Mouse (Mus musculus): ENCODE data around the gene Hist2h2aa1. TPM values are rescaled to one million over a fixed set of nuclear protein-coding genes. Genes with fewer than 3 reads are reported as not detected.
"Not testable (repeated sequence)": the region's sequence is repeated elsewhere in the genome, so short reads cannot be mapped to it uniquely, and the experiment has no call there.

The Hist2h2aa1 gene
- polyA plus RNA-seq, 1 experiment from 2014 or later: 17.4 TPM

GRCm38 (mm10) chr3:96284457-96284856 is 39.2 kb downstream of the Hist2h2aa1 start:
- no peak for ATAC-seq (ENCODE audit: low read depth)
- 27% methylated on average over 4 of the region's 4 CpGs for WGBS
- H3K27me3 ChIP-seq (ENCODE audit: control insufficient read depth, insufficient read depth, low read length): no peaks in the 10 kb centered on the region

GRCm38 (mm10) chr3:96287334-96287733 is 42.0 kb downstream of the Hist2h2aa1 start:
- H3K4me1 ChIP-seq (ENCODE audit: control insufficient read depth, insufficient read depth, low read length); H3K4me2 ChIP-seq (ENCODE audit: low read depth, low read length); H3K4me3 ChIP-seq (ENCODE audit: low read depth, low read length); H3K9me3 ChIP-seq (ENCODE audit: control insufficient read depth, low read length); H3K36me3 ChIP-seq (ENCODE audit: control insufficient read depth, insufficient read depth, low read length); ATAC-seq (ENCODE audit: low read depth); H3K9ac ChIP-seq (replicated peaks; ENCODE audit: low read depth, low read length); H3K27ac ChIP-seq (ENCODE audit: low read depth, low read length); H3K27me3 ChIP-seq (ENCODE audit: control insufficient read depth, insufficient read depth, low read length): not testable (repeated sequence)
- WGBS: 93% methylated on average over 11 of the region's 11 CpGs

More at GRCm38 (mm10) chr3:96284457-96284856, 39.2 kb downstream of the Hist2h2aa1 start:
- H3K4me1 ChIP-seq (ENCODE audit: control insufficient read depth, insufficient read depth, low read length): no peaks in the 10 kb centered on the region
- no peak overlapping the region for H3K27ac ChIP-seq (ENCODE audit: low read depth, low read length)
- no peak overlapping the region for H3K9ac ChIP-seq (replicated peaks; ENCODE audit: low read depth, low read length)
- H3K9me3 ChIP-seq (ENCODE audit: control insufficient read depth, low read length): no peaks in the 10 kb centered on the region
- H3K4me3 ChIP-seq (ENCODE audit: low read depth, low read length): no peak overlapping the region
- H3K4me2 ChIP-seq (ENCODE audit: low read depth, low read length): no peak overlapping the region
- H3K36me3 ChIP-seq (ENCODE audit: control insufficient read depth, insufficient read depth, low read length): no peaks in the 10 kb centered on the region

- H3K36me3 ChIP-seq (ENCODE audit: control insufficient read depth, insufficient read depth, low read length): no peaks in the 10 kb centered on the region
- no peaks in the 10 kb centered on the region for H3K27me3 ChIP-seq (ENCODE audit: control insufficient read depth, insufficient read depth, low read length)
- H3K9me3 ChIP-seq (ENCODE audit: control insufficient read depth, low read length): no peaks in the 10 kb centered on the region
- H3K27ac ChIP-seq (ENCODE audit: low read depth, low read length): no peak overlapping the region
- no peak overlapping the region for H3K4me3 ChIP-seq (ENCODE audit: low read depth, low read length)
- no peak overlapping the region for H3K4me2 ChIP-seq (ENCODE audit: low read depth, low read length)
- no peak for ATAC-seq (ENCODE audit: low read depth)
- WGBS: 83% methylated on average over 3 of the region's 3 CpGs
- H3K4me1 ChIP-seq (ENCODE audit: control insufficient read depth, insufficient read depth, low read length): no peaks in the 10 kb centered on the region
- no peak overlapping the region for H3K9ac ChIP-seq (replicated peaks; ENCODE audit: low read depth, low read length)
Measured at GRCm38 (mm10) chr3:96289201-96289600, 43.9 kb downstream of the Hist2h2aa1 start.

GRCm38 (mm10) chr3:96290727-96291126 is 45.4 kb downstream of the Hist2h2aa1 start:
- H3K4me2 ChIP-seq (ENCODE audit: low read depth, low read length); H3K36me3 ChIP-seq (ENCODE audit: control insufficient read depth, insufficient read depth, low read length); H3K27me3 ChIP-seq (ENCODE audit: control insufficient read depth, insufficient read depth, low read length); ATAC-seq (ENCODE audit: low read depth); H3K9ac ChIP-seq (replicated peaks; ENCODE audit: low read depth, low read length); H3K4me3 ChIP-seq (ENCODE audit: low read depth, low read length); H3K27ac ChIP-seq (ENCODE audit: low read depth, low read length); H3K9me3 ChIP-seq (ENCODE audit: control insufficient read depth, low read length); H3K4me1 ChIP-seq (ENCODE audit: control insufficient read depth, insufficient read depth, low read length): not testable (repeated sequence)
- 95% methylated on average over 3 of the region's 3 CpGs for WGBS

- Histone ChIP-seq H3K4me2 (ENCODE audit: low read depth, low read length) (no peak overlapping the region), H3K9me3 (ENCODE audit: control insufficient read depth, low read length) (no peaks in the 10 kb centered on the region), H3K9ac (replicated peaks; ENCODE audit: low read depth, low read length) (no peak overlapping the region), H3K4me3 (ENCODE audit: low read depth, low read length) (no peak overlapping the region), H3K27ac (ENCODE audit: low read depth, low read length) (no peak overlapping the region), H3K36me3 (ENCODE audit: control insufficient read depth, insufficient read depth, low read length) (no peaks in the 10 kb centered on the region), H3K27me3 (ENCODE audit: control insufficient read depth, insufficient read depth, low read length) (no peaks in the 10 kb centered on the region), H3K4me1 (ENCODE audit: control insufficient read depth, insufficient read depth, low read length) (no peaks in the 10 kb centered on the region)
- 60% methylated on average over 6 of the region's 6 CpGs for WGBS
- no peak for ATAC-seq (ENCODE audit: low read depth)
Measured at GRCm38 (mm10) chr3:96292641-96293040, 47.3 kb downstream of the Hist2h2aa1 start.

GRCm38 (mm10) chr3:96293368-96293767 is 48.1 kb downstream of the Hist2h2aa1 start:
- Histone ChIP-seq H3K27ac (ENCODE audit: low read depth, low read length) (no peak overlapping the region), H3K4me2 (ENCODE audit: low read depth, low read length) (no peak overlapping the region), H3K4me1 (ENCODE audit: control insufficient read depth, insufficient read depth, low read length) (no peaks in the 10 kb centered on the region), H3K36me3 (ENCODE audit: control insufficient read depth, insufficient read depth, low read length) (no peaks in the 10 kb centered on the region), H3K4me3 (ENCODE audit: low read depth, low read length) (no peak overlapping the region), H3K9ac (replicated peaks; ENCODE audit: low read depth, low read length) (no peak overlapping the region), H3K9me3 (ENCODE audit: control insufficient read depth, low read length) (no peaks in the 10 kb centered on the region), H3K27me3 (ENCODE audit: control insufficient read depth, insufficient read depth, low read length) (no peaks in the 10 kb centered on the region)
- ATAC-seq (ENCODE audit: low read depth): no peak
- WGBS: 50% methylated on average over 5 of the region's 5 CpGs

GRCm38 (mm10) chr3:96293787-96294186 is 48.5 kb downstream of the Hist2h2aa1 start, which contains the start of gene Fcgr1:
TSS of gene Fcgr1 (minus strand) at chr3:96293969.
- Histone ChIP-seq H3K4me3 (ENCODE audit: low read depth, low read length) (no peak within 1 kb of the TSS), H3K36me3 (ENCODE audit: control insufficient read depth, insufficient read depth, low read length) (no peaks in the 10 kb centered on the region), H3K27me3 (ENCODE audit: control insufficient read depth, insufficient read depth, low read length) (no peaks in the 10 kb centered on the region), H3K27ac (ENCODE audit: low read depth, low read length) (no peak within 1 kb of the TSS), H3K9ac (replicated peaks; ENCODE audit: low read depth, low read length) (no peak within 1 kb of the TSS), H3K4me2 (ENCODE audit: low read depth, low read length) (no peak within 1 kb of the TSS), H3K4me1 (ENCODE audit: control insufficient read depth, insufficient read depth, low read length) (no peaks in the 10 kb centered on the region), H3K9me3 (ENCODE audit: control insufficient read depth, low read length) (no peaks in the 10 kb centered on the region)
- ATAC-seq (ENCODE audit: low read depth): no peak
- WGBS: 81% methylated on average over 4 of the region's 4 CpGs

Small RNAs within 50 kb of the gene (microRNA-seq; reads per million reads assigned to microRNA genes)
- gene Gm44492 (not detected), gene Gm47311 (not detected), gene Gm47313 (not detected)

Other genes starting within 250 kb of the Hist2h2aa1 start
- 45.5 and 49.2 TPM in 2 replicates for gene Plekho1, start 249.5 kb upstream of the Hist2h2aa1 start, polyA plus RNA-seq (2014; fragmentation: Nextera tagmentation; extraction: Ambion mirVana)
- 45.6 and 51.0 TPM in 2 replicates for gene Vps45, start 187.0 kb upstream of the Hist2h2aa1 start, polyA plus RNA-seq (2014; fragmentation: Nextera tagmentation; extraction: Ambion mirVana)
- gene Otud7b, start 141.0 kb upstream of the Hist2h2aa1 start, polyA plus RNA-seq (2014; fragmentation: Nextera tagmentation; extraction: Ambion mirVana): 4.6 and 8.3 TPM in 2 replicates
- 10.9 and 11.6 TPM in 2 replicates for gene Mtmr11, start 83.5 kb upstream of the Hist2h2aa1 start, polyA plus RNA-seq (2014; fragmentation: Nextera tagmentation; extraction: Ambion mirVana)
- 145 and 150 TPM in 2 replicates for gene Sf3b4, start 73.2 kb upstream of the Hist2h2aa1 start, polyA plus RNA-seq (2014; fragmentation: Nextera tagmentation; extraction: Ambion mirVana)
- 91.0 and 91.7 TPM in 2 replicates for gene Sv2a, start 64.3 kb upstream of the Hist2h2aa1 start, polyA plus RNA-seq (2014; fragmentation: Nextera tagmentation; extraction: Ambion mirVana)
- 61.5 and 69.0 TPM in 2 replicates for gene Bola1, start 25.8 kb upstream of the Hist2h2aa1 start, polyA plus RNA-seq (2014; fragmentation: Nextera tagmentation; extraction: Ambion mirVana)
- 0.71 and 0.72 TPM in 2 replicates for gene Hist2h2ab, start 25.6 kb upstream of the Hist2h2aa1 start, polyA plus RNA-seq (2014; fragmentation: Nextera tagmentation; extraction: Ambion mirVana)
- gene Hist2h2ac, start 24.6 kb upstream of the Hist2h2aa1 start, polyA plus RNA-seq (2014; fragmentation: Nextera tagmentation; extraction: Ambion mirVana): 1.3 and 2.1 TPM in 2 replicates
- gene Hist2h2be, start 24.4 kb upstream of the Hist2h2aa1 start, polyA plus RNA-seq (2014; fragmentation: Nextera tagmentation; extraction: Ambion mirVana): 4.3 and 4.8 TPM in 2 replicates
- gene Hist2h3c2, start 6.4 kb upstream of the Hist2h2aa1 start, polyA plus RNA-seq (2014; fragmentation: Nextera tagmentation; extraction: Ambion mirVana): 0.71 and 1.1 TPM in 2 replicates
- gene Hist2h2aa2, start 5.2 kb upstream of the Hist2h2aa1 start, polyA plus RNA-seq (2014; fragmentation: Nextera tagmentation; extraction: Ambion mirVana): 32.6 and 49.7 TPM in 2 replicates
- gene Hist2h3c1, start 1.2 kb downstream of the Hist2h2aa1 start, polyA plus RNA-seq (2014; fragmentation: Nextera tagmentation; extraction: Ambion mirVana): 0.18 and 0.67 TPM in 2 replicates
- 4.2 TPM in 2 replicates for gene Hist2h4, start 17.8 kb downstream of the Hist2h2aa1 start, polyA plus RNA-seq (2014; fragmentation: Nextera tagmentation; extraction: Ambion mirVana)
- gene Hist2h3b, start 23.2 kb downstream of the Hist2h2aa1 start, polyA plus RNA-seq (2014; fragmentation: Nextera tagmentation; extraction: Ambion mirVana): 5.3 and 11.5 TPM in 2 replicates
- 2.0 and 2.8 TPM in 2 replicates for gene Hist2h2bb, start 24.3 kb downstream of the Hist2h2aa1 start, polyA plus RNA-seq (2014; fragmentation: Nextera tagmentation; extraction: Ambion mirVana)
- gene Fcgr1, start 48.5 kb downstream of the Hist2h2aa1 start, polyA plus RNA-seq (2014; fragmentation: Nextera tagmentation; extraction: Ambion mirVana): 0.37 and 1.7 TPM in 2 replicates
- gene BC107364, start 206.8 kb downstream of the Hist2h2aa1 start, polyA plus RNA-seq (2014; fragmentation: Nextera tagmentation; extraction: Ambion mirVana): not detected in 2 replicates

All from neural tube, embryonic 14.5 days (tissue).